Mouse (Mus musculus) kidney, embryonic 16.5 days (tissue): ENCODE data around the gene Cdc42ep4. TPM values are rescaled to one million over a fixed set of nuclear protein-coding genes. Genes with fewer than 3 reads are reported as not detected.

Source experiments
- ATAC-seq: fragments of 200-750 bp; cut with Nextera tagmentation; 2 replicates; pipeline ENCODE4 v1.8.0; 2017; ENCODE audit warnings: moderate TSS enrichment; ENCODE audit not compliant: low FRiP score, low TSS enrichment
- H3K27ac ChIP-seq: fragments of 300-500 bp; sonication (generic); 2 replicates; pipeline ENCODE4 v1.5.1; 2014; ENCODE audit warnings: low read length
- H3K27me3 ChIP-seq: fragments of 300-500 bp; sonication (generic); 2 replicates; pipeline ENCODE4 v1.6.1; 2014; ENCODE audit warnings: low read length, control low read depth, mixed read lengths; ENCODE audit not compliant: insufficient read depth
- H3K36me3 ChIP-seq: fragments of 300-500 bp; sonication (generic); 2 replicates; pipeline ENCODE4 v1.6.1; 2014; ENCODE audit warnings: low read length, control low read depth, mixed read lengths; ENCODE audit not compliant: insufficient read depth
- H3K4me1 ChIP-seq: fragments of 300-500 bp; sonication (generic); 2 replicates; pipeline ENCODE4 v1.6.1; 2014; ENCODE audit warnings: low read length, control low read depth, mixed read lengths; ENCODE audit not compliant: insufficient read depth
- H3K4me2 ChIP-seq: fragments of 300-500 bp; sonication (generic); replicated peaks from 2 replicates; pipeline ENCODE4 v1.6.1; 2014; ENCODE audit warnings: low read depth, low read length
- H3K4me3 ChIP-seq: fragments of 300-500 bp; sonication (generic); 2 replicates; pipeline ENCODE4 v1.5.1; 2014; ENCODE audit warnings: mild to moderate bottlenecking, low read length
- H3K9ac ChIP-seq: fragments of 300-500 bp; sonication (generic); replicated peaks from 2 replicates; pipeline ENCODE4 v1.6.1; 2014; ENCODE audit warnings: low read length
- H3K9me3 ChIP-seq: fragments of 300-500 bp; sonication (generic); 2 replicates; pipeline ENCODE4 v1.6.1; 2016; ENCODE audit warnings: low read length, control low read depth
- WGBS: fragments of 180-500 bp; shearing (Covaris S2); extraction: QIAGEN DNeasy Blood & Tissue Kit; methylation state at CpG from one replicate; pipeline ENCODE4 v1.1.7; 2014; 5-methylcytosine and 5-hydroxymethylcytosine counted together
- polyA plus RNA-seq: library from polyadenylated mRNA; unstranded; fragments of >200 nt; fragmentation: Nextera tagmentation; extraction: Ambion mirVana; gene quantifications from 2 replicates; pipeline ENCODE4 v1.2.1, GENCODE M21; 2015

Cdc42ep4 gene
- polyA plus RNA-seq, 1 experiment from 2014 or later, result 73.9 TPM

GRCm38 (mm10) chr11:113777878-113778464 is 26.3 kb upstream of the Cdc42ep4 start:
- Histone ChIP-seq H3K27me3 (no peaks in the 10 kb centered on the region), H3K9ac (no peak overlapping the region), H3K9me3 (no peaks in the 10 kb centered on the region), H3K4me1 (peaks cover 48% of the 10 kb centered on the region), H3K36me3 (no peaks in the 10 kb centered on the region), H3K4me2 (no peak overlapping the region), H3K4me3 (no peak overlapping the region), H3K27ac (peak overlapping the region; percentile 76)
- peak; percentile 32; the same call in 1 of the 2 replicates for ATAC-seq
- 39% methylated on average over 8 of the region's 8 CpGs for WGBS

GRCm38 (mm10) chr11:113776851-113777511 is 25.3 kb upstream of the Cdc42ep4 start:
- Histone ChIP-seq H3K4me1 (peaks cover 43% of the 10 kb centered on the region), H3K27me3 (no peaks in the 10 kb centered on the region), H3K36me3 (no peaks in the 10 kb centered on the region), H3K4me2 (no peak overlapping the region), H3K9ac (no peak overlapping the region), H3K4me3 (no peak overlapping the region), H3K9me3 (no peaks in the 10 kb centered on the region), H3K27ac (no peak overlapping the region)
- no peak for ATAC-seq
- 57% methylated on average over 14 of the region's 14 CpGs for WGBS

- ATAC-seq, result no peak
- 89% methylated on average over 3 of the region's 3 CpGs for WGBS
- Histone ChIP-seq H3K27ac (no peak overlapping the region), H3K9ac (no peak overlapping the region), H3K27me3 (no peaks in the 10 kb centered on the region), H3K4me2 (no peak overlapping the region), H3K4me3 (no peak overlapping the region), H3K36me3 (no peaks in the 10 kb centered on the region), H3K9me3 (no peaks in the 10 kb centered on the region), H3K4me1 (peaks cover 31% of the 10 kb centered on the region)
These were observed 23.1 kb upstream of the Cdc42ep4 start for GRCm38 (mm10) chr11:113774773-113775172.

GRCm38 (mm10) chr11:113773191-113773590 is 21.5 kb upstream of the Cdc42ep4 start:
- 86% methylated on average over 5 of the region's 5 CpGs for WGBS

GRCm38 (mm10) chr11:113771187-113771586 is 19.5 kb upstream of the Cdc42ep4 start:
- no peak for ATAC-seq
- Histone ChIP-seq H3K27ac (no peak overlapping the region), H3K4me1 (peaks cover 13% of the 10 kb centered on the region), H3K9ac (no peak overlapping the region), H3K27me3 (no peaks in the 10 kb centered on the region), H3K4me3 (no peak overlapping the region), H3K36me3 (no peaks in the 10 kb centered on the region), H3K4me2 (no peak overlapping the region), H3K9me3 (no peaks in the 10 kb centered on the region)
- 87% methylated on average over 13 of the region's 13 CpGs for WGBS

More at GRCm38 (mm10) chr11:113773191-113773590, 21.5 kb upstream of the Cdc42ep4 start:
- Histone ChIP-seq H3K27ac (no peak overlapping the region), H3K36me3 (no peaks in the 10 kb centered on the region), H3K4me2 (no peak overlapping the region), H3K27me3 (no peaks in the 10 kb centered on the region), H3K9ac (no peak overlapping the region), H3K4me1 (peaks cover 15% of the 10 kb centered on the region), H3K4me3 (no peak overlapping the region), H3K9me3 (no peaks in the 10 kb centered on the region)
- no peak for ATAC-seq

- no peak for ATAC-seq
- Histone ChIP-seq H3K4me3 (no peak overlapping the region), H3K36me3 (no peaks in the 10 kb centered on the region), H3K9ac (no peak overlapping the region), H3K9me3 (no peaks in the 10 kb centered on the region), H3K4me2 (no peak overlapping the region), H3K4me1 (peaks cover 18% of the 10 kb centered on the region), H3K27ac (no peak overlapping the region), H3K27me3 (no peaks in the 10 kb centered on the region)
- WGBS, result 70% methylated on average over 3 of the region's 3 CpGs
These were observed 16.7 kb upstream of the Cdc42ep4 start for GRCm38 (mm10) chr11:113768356-113768755.

DNA sequence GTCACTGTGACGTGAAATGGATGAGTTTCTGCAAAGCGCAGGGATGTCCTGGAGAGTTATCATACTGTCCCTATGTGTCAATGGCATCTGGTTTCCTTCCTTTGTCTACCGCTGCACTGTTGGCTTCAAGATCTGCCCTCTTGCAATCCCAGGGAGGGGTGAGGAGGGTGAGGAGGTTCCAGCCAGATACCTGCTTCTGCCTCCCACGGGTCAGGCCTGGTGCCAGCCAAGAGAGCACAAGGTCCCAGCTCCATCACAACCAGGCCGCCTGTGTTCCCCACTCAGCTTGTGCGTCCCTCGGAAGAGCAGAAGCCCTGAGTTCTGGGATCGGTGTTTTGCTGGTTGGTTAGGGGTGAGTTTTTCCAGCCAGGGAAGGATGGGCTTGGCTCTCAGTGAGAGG is 15.6 kb upstream of the Cdc42ep4 start:
- H3K9me3 ChIP-seq, result no peaks in the 10 kb centered on the region
- H3K27me3 ChIP-seq, result no peaks in the 10 kb centered on the region
- H3K4me2 ChIP-seq, result no peak overlapping the region
- ATAC-seq, result 0 out of 2 replicates have a peak, but pooled peaks have one; percentile 24
- no peaks in the 10 kb centered on the region for H3K36me3 ChIP-seq
- H3K4me3 ChIP-seq, result no peak overlapping the region
- WGBS, result 40% methylated on average over 8 of the region's 8 CpGs
- peaks cover 22% of the 10 kb centered on the region for H3K4me1 ChIP-seq
- 0 out of 2 replicates have a peak overlapping the region, but pooled peaks have one; percentile 32 for H3K9ac ChIP-seq
- H3K27ac ChIP-seq, result peak overlapping the region; percentile 33

DNA sequence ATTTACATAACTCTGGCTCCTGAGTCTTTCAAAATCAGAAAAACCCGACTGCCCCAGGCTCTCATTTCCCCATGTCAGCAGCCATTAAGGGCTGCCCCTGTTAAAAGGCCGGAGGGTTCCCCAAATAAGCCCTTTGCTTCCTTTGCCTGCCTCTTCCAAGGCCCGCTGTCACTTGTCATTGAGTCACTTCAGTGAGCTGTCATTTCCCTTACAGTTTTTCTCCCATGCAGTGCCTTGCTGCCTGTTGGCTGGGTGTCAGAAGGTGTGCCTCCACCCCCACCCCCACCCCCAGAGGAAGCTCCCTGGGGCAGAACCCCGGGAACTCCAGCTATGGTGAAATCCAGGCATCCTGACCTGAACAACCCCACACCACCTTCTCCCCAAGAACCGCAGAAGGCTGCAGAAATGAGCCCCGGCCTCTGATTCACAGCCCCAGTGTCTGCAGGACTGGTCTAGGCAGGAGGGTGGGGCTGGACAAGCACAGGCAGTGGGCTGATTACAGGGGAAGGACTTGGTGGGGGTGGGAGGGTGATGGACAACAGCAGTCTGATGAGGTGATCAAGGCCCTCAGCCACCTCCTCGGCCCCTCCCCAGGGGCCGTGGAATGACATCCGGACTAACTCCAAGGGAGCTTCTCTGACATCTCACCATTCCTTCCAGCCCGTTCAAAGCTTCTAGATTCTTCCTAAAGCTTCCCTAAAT is 14.8 kb upstream of the Cdc42ep4 start:
- H3K27ac ChIP-seq, result peak overlapping the region; percentile 33; the same call in 1 of the 2 replicates
- ATAC-seq, result no peak
- H3K4me1 ChIP-seq, result peaks cover 22% of the 10 kb centered on the region
- no peak overlapping the region for H3K9ac ChIP-seq
- 35% methylated on average over 10 of the region's 10 CpGs for WGBS
- no peaks in the 10 kb centered on the region for H3K9me3 ChIP-seq
- H3K4me2 ChIP-seq, result no peak overlapping the region
- no peaks in the 10 kb centered on the region for H3K27me3 ChIP-seq
- H3K4me3 ChIP-seq, result no peak overlapping the region
- H3K36me3 ChIP-seq, result no peaks in the 10 kb centered on the region

- no peaks in the 10 kb centered on the region for H3K36me3 ChIP-seq
- no peak overlapping the region for H3K9ac ChIP-seq
- no peak overlapping the region; the same call in 1 of the 2 replicates for H3K27ac ChIP-seq
- H3K27me3 ChIP-seq, result no peaks in the 10 kb centered on the region
- WGBS, result 85% methylated on average over 6 of the region's 6 CpGs
- H3K9me3 ChIP-seq, result no peaks in the 10 kb centered on the region
- no peak for ATAC-seq
- H3K4me1 ChIP-seq, result peaks cover 22% of the 10 kb centered on the region
- H3K4me2 ChIP-seq, result no peak overlapping the region
- H3K4me3 ChIP-seq, result no peak overlapping the region
These were observed 12.6 kb upstream of the Cdc42ep4 start for GRCm38 (mm10) chr11:113764132-113764849.
